8 mouse cellular contexts compared by ENCODE assay signal in genomic region chr17:26451651-26452295, GRCm38 (mm10). TPM values are rescaled to one million over a fixed set of nuclear protein-coding genes. Genes with fewer than 3 reads are reported as not detected.
A peak's percentile ranks its signal among the peaks of the same experiment; 100 is the strongest.
DNase-seq lines count a peak whose midpoint lies in the region; ATAC-seq and TF ChIP-seq lines count a peak whose summit lies in the region.

No protein-coding gene starts in this region.

- no peak overlapping the region for H3K4me2 ChIP-seq in hindbrain, postnatal 0 days (ENCODE audit: low read depth, low read length)
- H3K4me2 ChIP-seq in hindbrain, embryonic 16.5 days (ENCODE audit: low read length): no peak overlapping the region

- peak; percentile 56 for DNase-seq in hindbrain, postnatal 0 days (ENCODE audit: low spot score)
- DNase-seq in embryo, embryonic 10 days (ENCODE audit: low spot score): peak; percentile 64
- DNase-seq in heart, adult 8-10 months (ENCODE audit: low spot score): peak; percentile 65
- DNase-seq in kidney, postnatal 10 days: peak; percentile 79
- peak; percentile 74 for DNase-seq in thymus, postnatal 14 days

- TF ChIP-seq CTCF in hindbrain, postnatal 0 days (IDR thresholded peaks at IDR 0.05; ENCODE audit: low read depth): peak; percentile 60
- peak; percentile 58 for TF ChIP-seq CTCF in E14TG2a.4 (conservative IDR thresholded peaks at IDR 0.05; ENCODE audit: low read length)

- no peaks in the 10 kb centered on the region for H3K9me3 ChIP-seq in hindbrain, postnatal 0 days (ENCODE audit: low read length)
- no peaks in the 10 kb centered on the region for H3K9me3 ChIP-seq in hindbrain, embryonic 16.5 days (ENCODE audit: control insufficient read depth, low read length)
- no peaks in the 10 kb centered on the region for H3K9me3 ChIP-seq in E14TG2a.4 (ENCODE audit: low read length)

- no peak overlapping the region for H3K9ac ChIP-seq in hindbrain, postnatal 0 days (replicated peaks; ENCODE audit: low read length)
- H3K9ac ChIP-seq in hindbrain, embryonic 16.5 days (ENCODE audit: low read depth, low read length): no peak overlapping the region

- H3K4me3 ChIP-seq in hindbrain, postnatal 0 days (ENCODE audit: low read length): no peak overlapping the region
- H3K4me3 ChIP-seq in hindbrain, embryonic 16.5 days (ENCODE audit: low read length): no peak overlapping the region
- H3K4me3 ChIP-seq in E14TG2a.4 (replicated peaks; ENCODE audit: low read length): no peak overlapping the region

- H3K4me1 ChIP-seq in hindbrain, postnatal 0 days (ENCODE audit: insufficient read depth, low read length): no peaks in the 10 kb centered on the region; the same call in 1 of the 2 replicates
- no peaks in the 10 kb centered on the region for H3K4me1 ChIP-seq in hindbrain, embryonic 16.5 days (ENCODE audit: control insufficient read depth, insufficient read depth, low read depth, low read length)
- peaks cover 8% of the 10 kb centered on the region for H3K4me1 ChIP-seq in E14TG2a.4 (replicated peaks; ENCODE audit: low read depth, low read length)

- no peak overlapping the region for H3K27ac ChIP-seq in hindbrain, postnatal 0 days
- no peak overlapping the region for H3K27ac ChIP-seq in hindbrain, embryonic 16.5 days (ENCODE audit: low read depth, low read length)

- no peaks in the 10 kb centered on the region for H3K27me3 ChIP-seq in hindbrain, postnatal 0 days (ENCODE audit: insufficient read depth, low read length)
- H3K27me3 ChIP-seq in hindbrain, embryonic 16.5 days (replicated peaks; ENCODE audit: control insufficient read depth, insufficient read depth, low read length): no peaks in the 10 kb centered on the region
- H3K27me3 ChIP-seq in E14TG2a.4 (ENCODE audit: insufficient read depth, low read length): peaks cover 23% of the 10 kb centered on the region; the same call in 1 of the 2 replicates

- peak; percentile 41; the same call in 1 of the 2 replicates for ATAC-seq in hindbrain, postnatal 0 days
- no peak for ATAC-seq in hindbrain, embryonic 16.5 days
- peak; percentile 72 for ATAC-seq in megakaryocyte, adult 5-6 weeks (ENCODE audit: poor library complexity, severe bottlenecking)

- 36% methylated on average over 8 of the region's 8 CpGs for WGBS in hindbrain, postnatal 0 days
- 32% methylated on average over 8 of the region's 8 CpGs for WGBS in hindbrain, embryonic 16.5 days

- H3K36me3 ChIP-seq in hindbrain, postnatal 0 days (ENCODE audit: insufficient read depth, low read length): no peaks in the 10 kb centered on the region
- peaks cover 7% of the 10 kb centered on the region for H3K36me3 ChIP-seq in hindbrain, embryonic 16.5 days (ENCODE audit: control insufficient read depth, insufficient read depth, low read length)
- H3K36me3 ChIP-seq in E14TG2a.4 (ENCODE audit: insufficient read depth, low read length): no peaks in the 10 kb centered on the region

RNA-seq across cellular contexts. Expression of gene Neurl1b, which starts 37.1 kb away (rescaled TPM):
- 60.4 and 67.5 TPM in 2 replicates for total RNA-seq in hindbrain, postnatal 0 days (2014; rRNA removed)
- polyA plus RNA-seq in hindbrain, postnatal 0 days (2015; fragmentation: Nextera tagmentation; extraction: Ambion mirVana): 1.7 and 2.1 TPM in 2 replicates
- polyA plus RNA-seq in hindbrain, embryonic 16.5 days (2015; fragmentation: Nextera tagmentation; extraction: Ambion mirVana): 1.9 and 2.2 TPM in 2 replicates
- total RNA-seq in heart, adult 8-10 months (2022): 1 to 10 TPM; 3.6 to 5.1 (median 4.4) TPM
- 6.8 and 8.5 TPM in 2 replicates for total RNA-seq in megakaryocyte, adult 5-6 weeks (2015)
- total RNA-seq in megakaryocyte, adult 5-6 weeks (2017): 6.9 and 8.6 TPM in 2 replicates
